Mouse (Mus musculus) CH12.LX (cell line): ENCODE measurements at regions not wholly inside any gene's neighbourhood (a gene's known extent, or its start where the extent isn't known, plus 50 kb on each side); places are given as distances from the start of the nearest gene placed in this dataset.

Experiments
- DNase-seq: peaks from one replicate; pipeline ENCODE4 v3.0.0-alpha.2; 2013; ENCODE audit errors: extremely low read depth
- H3K27ac ChIP-seq: 2 replicates; pipeline ENCODE4 v1.5.1; 2012; ENCODE audit warnings: low read depth, mild to moderate bottlenecking, control low read depth, moderate library complexity; ENCODE audit not compliant: insufficient read depth
- H3K27me3 ChIP-seq: replicated peaks from 2 replicates; pipeline ENCODE3; 2012; ENCODE audit warnings: inconsistent platforms
- H3K36me3 ChIP-seq, 2 experiments: replicated peaks in 1 of 2; 2 replicates each; pipeline versions ENCODE3 to v1.6.1; 2012; ENCODE audit warnings: inconsistent platforms in 1 of 2, low read length in 1 of 2, mild to moderate bottlenecking in 1 of 2, mixed read lengths in 1 of 2, moderate library complexity in 1 of 2; ENCODE audit not compliant: control insufficient read depth in 1 of 2, insufficient read depth in 1 of 2
- H3K4me1 ChIP-seq, 2 experiments: 2 replicates each; pipeline ENCODE4 v1.6.1; 2012; ENCODE audit warnings: inconsistent platforms in 1 of 2, moderate library complexity in 1 of 2; ENCODE audit not compliant: insufficient read depth in 2 of 2, control insufficient read depth in 1 of 2
- H3K4me2 ChIP-seq: 2 replicates; pipeline ENCODE4 v1.6.1; 2012; ENCODE audit warnings: low read depth, mild to moderate bottlenecking, control low read depth; ENCODE audit not compliant: poor library complexity, insufficient read depth, severe bottlenecking
- H3K4me3 ChIP-seq, 3 experiments: fragments of 150-350 bp in 1 of 3; sonication (generic) in 1 of 3; replicated peaks in 1 of 3; 2 replicates each; pipeline versions ENCODE3 to v1.5.1; 2011 to 2012; ENCODE audit warnings: low read depth in 2 of 3, low read length in 2 of 3, mild to moderate bottlenecking in 2 of 3, moderate library complexity in 2 of 3, control low read depth in 1 of 3, improper control_type of control experiment in 1 of 3, inconsistent platforms in 1 of 3, mixed read lengths in 1 of 3; ENCODE audit not compliant: poor library complexity in 1 of 3
- H3K79me2 ChIP-seq: replicated peaks from 2 replicates; pipeline ENCODE4 v1.6.1; 2012; ENCODE audit warnings: mild to moderate bottlenecking, moderate library complexity; ENCODE audit not compliant: control insufficient read depth, poor library complexity, insufficient read depth, severe bottlenecking; ENCODE audit errors: extremely low read depth
- H3K9ac ChIP-seq: 2 replicates; pipeline ENCODE4 v1.6.1; 2012; ENCODE audit warnings: low read depth, mild to moderate bottlenecking, control low read depth, moderate library complexity; ENCODE audit not compliant: insufficient read depth
- H3K9me3 ChIP-seq: replicated peaks from 2 replicates; pipeline ENCODE3; 2012; ENCODE audit warnings: low read length, inconsistent platforms, mixed read lengths
- BHLHE40 ChIP-seq: IDR thresholded peaks from 2 replicates; pipeline ENCODE4 v1.6.1; 2011; ENCODE audit warnings: mild to moderate bottlenecking, low read depth, low read length, improper control_type of control experiment
- CHD1 ChIP-seq: IDR thresholded peaks from 2 replicates; pipeline ENCODE4 v1.6.1; 2012; ENCODE audit warnings: low read depth, low read length, improper control_type of control experiment, inconsistent platforms
- CTCF ChIP-seq, 2 experiments: IDR thresholded peaks in 1 of 2; conservative IDR thresholded peaks in 1 of 2; 2 replicates each; pipeline ENCODE4 v1.5.1; 2011 to 2012; ENCODE audit warnings: low read depth in 2 of 2, low read length in 2 of 2, improper control_type of control experiment in 1 of 2, inconsistent platforms in 1 of 2, mild to moderate bottlenecking in 1 of 2, moderate library complexity in 1 of 2
- ELF1 ChIP-seq: IDR thresholded peaks from 2 replicates; pipeline ENCODE4 v1.6.1; 2014; ENCODE audit warnings: low read depth, mild to moderate bottlenecking, inconsistent platforms, low read length, improper control_type of control experiment
- ETS1 ChIP-seq: conservative IDR thresholded peaks from 2 replicates; pipeline ENCODE4 v1.6.1; 2012; ENCODE audit warnings: low read depth, mild to moderate bottlenecking, inconsistent platforms, low read length, improper control_type of control experiment, moderate library complexity
- HCFC1 ChIP-seq: IDR thresholded peaks from 2 replicates; pipeline ENCODE4 v1.6.1; 2012; ENCODE audit warnings: low read depth, mild to moderate bottlenecking, inconsistent platforms, low read length, improper control_type of control experiment
- IRF4 ChIP-seq: IDR thresholded peaks from 2 replicates; pipeline ENCODE4 v1.6.1; 2014; ENCODE audit warnings: low read depth, mild to moderate bottlenecking, inconsistent platforms, low read length, improper control_type of control experiment
- JUN ChIP-seq: IDR thresholded peaks from 2 replicates; pipeline ENCODE4 v1.6.1; 2011; ENCODE audit warnings: low read depth, mild to moderate bottlenecking, low read length, improper control_type of control experiment, moderate library complexity; ENCODE audit not compliant: insufficient read depth
- KAT2A ChIP-seq: IDR thresholded peaks from 2 replicates; pipeline ENCODE4 v1.6.1; 2012; ENCODE audit warnings: low read length, improper control_type of control experiment, inconsistent platforms; ENCODE audit not compliant: insufficient replicate concordance
- MAFK ChIP-seq: IDR thresholded peaks from 2 replicates; pipeline ENCODE4 v1.6.1; 2011; ENCODE audit warnings: low read length, improper control_type of control experiment; ENCODE audit not compliant: insufficient replicate concordance
- MAZ ChIP-seq: IDR thresholded peaks from 2 replicates; pipeline ENCODE4 v1.6.1; 2012; ENCODE audit warnings: low read depth, mild to moderate bottlenecking, inconsistent platforms, low read length, improper control_type of control experiment, moderate library complexity
- MEF2A ChIP-seq: IDR thresholded peaks from 2 replicates; pipeline ENCODE4 v1.6.1; 2014; ENCODE audit warnings: low read depth, mild to moderate bottlenecking, inconsistent platforms, low read length, improper control_type of control experiment, borderline replicate concordance
- NRF1 ChIP-seq: IDR thresholded peaks from 2 replicates; pipeline ENCODE4 v1.6.1; 2014; ENCODE audit warnings: low read depth, mild to moderate bottlenecking, inconsistent platforms, low read length, improper control_type of control experiment, moderate library complexity
- PAX5 ChIP-seq: IDR thresholded peaks from 2 replicates; pipeline ENCODE4 v1.6.1; 2012; ENCODE audit warnings: low read length, inconsistent platforms, mixed read lengths
- POLR2A ChIP-seq: IDR thresholded peaks from 2 replicates; pipeline ENCODE4 v1.6.1; 2011; ENCODE audit warnings: low read depth, mild to moderate bottlenecking, improper control_type of control experiment, low read length
- POLR2AphosphoS2 ChIP-seq: IDR thresholded peaks from 2 replicates; pipeline ENCODE4 v1.6.1; 2011; ENCODE audit warnings: low read depth, low read length, improper control_type of control experiment
- RAD21 ChIP-seq: IDR thresholded peaks from 2 replicates; pipeline ENCODE4 v1.6.1; 2011; ENCODE audit warnings: low read depth, mild to moderate bottlenecking, low read length, improper control_type of control experiment, moderate library complexity
- RCOR1 ChIP-seq: conservative IDR thresholded peaks from 2 replicates; pipeline ENCODE4 v1.6.1; 2012; ENCODE audit warnings: low read depth, mild to moderate bottlenecking, inconsistent platforms, low read length, improper control_type of control experiment
- SIN3A ChIP-seq: IDR thresholded peaks from 2 replicates; pipeline ENCODE4 v1.6.1; 2012; ENCODE audit warnings: low read length, improper control_type of control experiment, inconsistent platforms
- SMC3 ChIP-seq: IDR thresholded peaks from 2 replicates; pipeline ENCODE4 v1.6.1; 2011; ENCODE audit warnings: low read depth, low read length, improper control_type of control experiment
- TBP ChIP-seq: conservative IDR thresholded peaks from 2 replicates; pipeline ENCODE4 v1.6.1; 2011; ENCODE audit warnings: low read depth, low read length, improper control_type of control experiment
- UBTF ChIP-seq: IDR thresholded peaks from 2 replicates; pipeline ENCODE4 v1.6.1; 2012; ENCODE audit warnings: low read depth, mild to moderate bottlenecking, inconsistent platforms, low read length, improper control_type of control experiment, moderate library complexity
- USF2 ChIP-seq: conservative IDR thresholded peaks from 2 replicates; pipeline ENCODE4 v1.6.1; 2011; ENCODE audit warnings: low read depth, low read length, improper control_type of control experiment
- ZKSCAN1 ChIP-seq: IDR thresholded peaks from 2 replicates; pipeline ENCODE4 v1.6.1; 2012; ENCODE audit warnings: low read depth, inconsistent platforms, low read length, improper control_type of control experiment, borderline replicate concordance
- ZNF384 ChIP-seq: IDR thresholded peaks from 2 replicates; pipeline ENCODE4 v1.6.1; 2012; ENCODE audit warnings: low read depth, low read length, improper control_type of control experiment, inconsistent platforms
- dilution Hi-C: fragments of 300-500 bp; cut with MboI; formaldehyde crosslinking; loops from 2 replicates; pipeline ENCODE4 v1.14.3; 2020; ENCODE audit warnings: low sequenced_read_pairs; ENCODE audit not compliant: extremely low pct_unique_long_range_greater_than_20kb, extremely low pct_ligation_motif_present
- in situ Hi-C: fragments of 300-500 bp; cut with MboI; formaldehyde crosslinking; loops from 3 replicates; pipeline ENCODE4 v1.14.3; 2019; ENCODE audit warnings: low sequenced_read_pairs, low pct_ligation_motif_present, low pct_unique_long_range_greater_than_20kb, mixed read lengths

- dilution Hi-C loops (no loop called here), in situ Hi-C loops (no loop called here)
- Histone ChIP-seq H3K79me2 (no peaks in the 10 kb centered on the region), H3K27ac (no peak overlapping the region), H3K36me3 (no peaks in the 10 kb centered on the region), H3K9me3 (peaks cover 51% of the 10 kb centered on the region), H3K4me1 (no peaks in the 10 kb centered on the region), H3K4me2 (no peak overlapping the region), H3K4me3 (no peak overlapping the region), H3K9ac (no peak overlapping the region), H3K27me3 (no peaks in the 10 kb centered on the region)
- no peak for DNase-seq
- no peak for TF ChIP-seq MEF2A
- TF ChIP-seq MAZ, result no peak
- no peak for TF ChIP-seq ZNF384
- no peak for TF ChIP-seq NRF1
- no peak for TF ChIP-seq IRF4
- TF ChIP-seq UBTF, result no peak
- TF ChIP-seq CHD1, result no peak
- TF ChIP-seq ETS1, result no peak
- TF ChIP-seq PAX5, result no peak
- TF ChIP-seq HCFC1, result no peak
- no peak for TF ChIP-seq JUN
- TF ChIP-seq USF2, result no peak
- TF ChIP-seq SMC3, result no peak
- TF ChIP-seq POLR2A, result no peak
- TF ChIP-seq POLR2AphosphoS2, result no peak
- TF ChIP-seq ZKSCAN1, result no peak
- no peak for TF ChIP-seq BHLHE40
Measured at GRCm38 (mm10) chr12:27669542-27669941, 327.2 kb upstream of the Sox11 start.

GRCm38 (mm10) chr12:27666456-27666855 lies 324.1 kb upstream of the Sox11 start:
- no peaks in the 10 kb centered on the region for H3K27me3 ChIP-seq
- DNase-seq, result no peak
- TF ChIP-seq PAX5 (no peak), MAFK (no peak), CTCF (conservative IDR thresholded peaks at IDR 0.05 in 1 of 2, IDR thresholded peaks at IDR 0.05 in 1 of 2; ENCODE audit: low read depth in 2 of 2, low read length in 2 of 2) (no peak), TBP (no peak), RAD21 (no peak), MEF2A (no peak), KAT2A (no peak), BHLHE40 (no peak), SIN3A (no peak), ETS1 (no peak), RCOR1 (no peak), ELF1 (no peak)
- no peak overlapping the region for H3K4me2 ChIP-seq
- no peaks in the 10 kb centered on the region for H3K4me1 ChIP-seq
- no peak overlapping the region for H3K27ac ChIP-seq
- no peaks in the 10 kb centered on the region for H3K36me3 ChIP-seq
- peaks cover 60% of the 10 kb centered on the region for H3K9me3 ChIP-seq
- in situ Hi-C loops (no loop called here), dilution Hi-C loops (no loop called here)
- H3K9ac ChIP-seq, result no peak overlapping the region
- no peak overlapping the region for H3K4me3 ChIP-seq
- no peaks in the 10 kb centered on the region for H3K79me2 ChIP-seq
